Mouse (Mus musculus): ENCODE data around the gene Capn13.
"Not testable (repeated sequence)": the region's sequence is repeated elsewhere in the genome, so short reads cannot be mapped to it uniquely, and the experiment has no call there.

Capn13 gene

DNA sequence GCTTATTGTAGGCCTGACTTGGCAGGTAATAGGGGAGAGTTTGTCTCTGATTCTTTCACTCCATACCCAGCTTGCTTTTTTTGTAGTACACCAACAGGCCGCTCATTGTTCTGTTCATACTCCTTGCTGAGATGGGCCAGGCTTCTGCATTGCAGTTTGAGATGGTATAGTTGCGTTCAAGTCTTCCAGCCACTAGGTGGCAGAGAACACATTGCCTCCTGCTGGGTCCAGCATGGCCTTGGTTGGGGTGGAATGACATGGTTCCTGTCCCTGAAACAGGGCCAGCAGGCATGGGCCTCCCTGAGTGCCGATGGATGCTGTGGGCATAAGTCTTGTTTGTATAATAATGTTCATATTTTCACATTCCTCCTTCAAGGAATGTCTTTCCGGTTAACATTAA lies 122.9 kb downstream of the Capn13 start:
- no peak for DNase-seq (ENCODE audit: extremely low spot score, low spot score)

GRCm38 (mm10) chr17:73275066-73275465 lies 125.6 kb downstream of the Capn13 start:
- DNase-seq (ENCODE audit: extremely low spot score, low spot score) = no peak

GRCm38 (mm10) chr17:73273809-73274208 lies 126.9 kb downstream of the Capn13 start:
- DNase-seq (ENCODE audit: extremely low spot score, low spot score) = no peak

DNA sequence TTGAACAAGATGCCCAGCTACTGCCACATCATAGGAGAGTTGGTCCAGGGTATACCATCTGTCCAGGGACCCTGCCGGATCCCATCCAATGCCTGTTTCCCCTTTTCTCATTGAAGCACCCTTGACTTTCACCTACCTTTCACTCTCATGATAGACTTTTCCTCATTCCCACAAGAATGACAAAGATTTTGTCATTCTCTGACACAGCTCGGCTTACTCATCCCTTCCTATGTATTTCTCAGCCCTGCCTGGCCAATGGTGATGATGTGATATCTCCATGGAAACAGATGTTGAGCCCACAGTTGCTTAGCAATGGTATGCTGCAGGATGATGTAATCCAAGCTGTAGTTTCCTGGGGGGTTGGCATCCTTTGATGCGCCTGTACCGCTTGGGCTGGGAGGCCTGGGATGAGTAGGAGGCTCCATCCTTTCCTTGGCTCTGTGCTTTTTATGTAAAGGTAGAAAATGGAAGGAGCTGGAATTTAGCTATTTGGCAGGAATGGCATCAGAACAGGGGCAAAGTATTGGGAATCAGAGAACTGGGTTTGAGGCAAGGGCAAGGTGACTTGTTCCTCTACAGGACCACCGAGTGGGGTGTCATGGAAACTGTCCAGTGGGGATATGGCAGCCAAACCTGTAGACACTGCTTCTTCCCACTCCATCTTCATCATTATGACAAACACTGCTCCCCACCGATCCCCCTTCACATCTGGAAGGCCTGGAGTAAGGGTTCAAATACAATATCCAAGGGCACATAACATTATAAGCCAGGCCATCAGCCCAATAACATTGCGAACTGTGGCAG lies 128.7 kb downstream of the Capn13 start:
- DNase-seq (ENCODE audit: extremely low spot score, low spot score) = no peak

- no peak for DNase-seq (ENCODE audit: extremely low spot score, low spot score)
Observed at GRCm38 (mm10) chr17:73270871-73271796, 129.5 kb downstream of the Capn13 start.

DNA sequence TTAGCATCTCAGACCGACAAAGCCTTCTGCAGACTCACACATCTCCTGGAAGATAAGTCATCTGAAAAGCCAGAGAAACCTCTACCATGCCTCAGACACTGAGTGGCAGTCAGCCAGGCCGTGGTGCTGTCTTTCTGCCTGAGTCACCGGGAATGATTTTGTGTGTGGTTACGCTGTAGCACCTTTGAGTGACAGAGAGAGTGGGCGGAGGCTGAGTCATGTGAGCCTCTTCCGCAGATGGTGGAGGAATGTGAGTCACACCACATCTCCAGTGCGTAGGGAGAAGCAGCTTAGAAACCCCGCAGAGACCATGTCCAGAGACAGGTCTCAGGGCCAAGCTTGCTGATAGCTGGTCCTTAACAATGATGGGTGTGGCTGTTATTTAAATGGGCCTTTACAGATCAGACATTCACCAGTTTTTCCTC lies 137.6 kb downstream of the Capn13 start:
- no peak for DNase-seq (ENCODE audit: extremely low spot score, low spot score)

- DNase-seq (ENCODE audit: extremely low spot score, low spot score) = no peak
Observed at GRCm38 (mm10) chr17:73262558-73262957, 138.1 kb downstream of the Capn13 start.

DNA sequence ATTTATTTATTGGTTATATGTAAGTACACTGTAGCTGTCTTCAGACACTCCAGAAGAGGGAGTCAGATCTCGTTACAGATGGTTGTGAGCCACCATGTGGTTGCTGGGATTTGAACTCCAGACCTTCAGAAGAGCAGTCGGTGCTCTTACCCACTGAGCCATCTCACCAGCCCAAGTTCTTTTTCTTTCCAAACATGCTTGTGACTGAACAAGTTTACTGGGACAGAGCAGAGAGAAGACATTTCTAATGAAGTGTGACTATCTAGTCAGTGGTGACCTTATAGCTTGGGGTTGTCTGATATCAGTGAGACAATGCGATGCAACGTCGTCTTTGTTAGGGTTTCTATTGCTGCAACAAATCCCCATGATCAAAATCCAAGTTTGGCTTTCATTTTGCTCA lies 141.4 kb downstream of the Capn13 start:
- DNase-seq (ENCODE audit: extremely low spot score, low spot score) = not testable (repeated sequence)

DNA sequence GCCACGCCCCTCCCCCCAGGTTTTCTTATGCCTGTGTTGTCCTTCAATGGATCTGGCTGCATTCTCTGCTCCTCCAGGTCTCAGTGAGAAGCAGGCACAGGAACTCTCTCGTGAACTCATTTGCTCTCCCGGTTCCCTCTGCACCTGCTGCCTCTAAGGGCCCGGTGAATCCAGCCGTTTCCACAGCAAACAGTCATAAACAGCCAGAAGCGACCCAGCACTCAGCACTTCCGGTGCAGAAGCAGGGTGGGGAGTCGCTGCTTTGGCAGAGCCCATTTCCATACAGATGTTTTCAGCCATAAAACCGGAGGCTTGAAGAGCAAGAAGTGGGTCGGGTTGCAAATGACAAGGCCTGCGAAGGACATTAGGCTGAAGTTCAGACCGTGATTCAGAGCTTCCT lies 142.0 kb downstream of the Capn13 start:
- no peak for DNase-seq (ENCODE audit: extremely low spot score, low spot score)

Data from neural tube, embryonic 10.5 days (tissue).